Mouse (Mus musculus) adrenal gland, adult 18-20 months (tissue): ENCODE data around the gene Crybb3. TPM values are rescaled to one million over a fixed set of nuclear protein-coding genes. Genes with fewer than 3 reads are reported as not detected.

Experiments
- DNase-seq, 2 experiments: peaks; one replicate each; pipeline ENCODE4 v3.0.0; 2021 to 2022; ENCODE audit warnings: low spot score in 2 of 2
- total RNA-seq, 2 experiments: library from RNA; stranded (reverse); gene quantifications; 1 replicate in 1 of 2; 2 replicates in 1 of 2; pipeline ENCODE4 v1.2.3; 2021

Gene Crybb3
- total RNA-seq, 2 experiments from 2014 or later: 0.50 to 1.3 TPM

DNA sequence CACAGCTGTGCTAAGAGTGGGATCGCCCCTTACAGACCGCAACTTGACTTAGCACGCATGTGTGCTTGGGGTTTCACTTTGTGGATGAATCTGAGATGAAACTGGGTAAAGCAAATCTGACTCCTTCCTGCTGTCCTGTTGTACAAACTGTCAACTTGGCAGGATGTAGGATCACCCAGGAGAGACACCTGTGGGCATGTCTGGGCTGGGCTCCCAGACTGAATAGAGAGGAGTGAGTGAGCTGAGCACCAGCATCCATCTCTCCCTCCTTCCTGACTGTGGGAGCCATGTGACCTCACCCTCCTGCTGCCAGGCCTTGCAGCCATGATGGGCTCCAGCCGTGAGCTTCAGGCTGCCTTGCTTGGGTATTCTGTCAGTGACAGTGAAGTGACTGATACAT lies 24.1 kb upstream of the Crybb3 start:
- DNase-seq: no peak

DNA sequence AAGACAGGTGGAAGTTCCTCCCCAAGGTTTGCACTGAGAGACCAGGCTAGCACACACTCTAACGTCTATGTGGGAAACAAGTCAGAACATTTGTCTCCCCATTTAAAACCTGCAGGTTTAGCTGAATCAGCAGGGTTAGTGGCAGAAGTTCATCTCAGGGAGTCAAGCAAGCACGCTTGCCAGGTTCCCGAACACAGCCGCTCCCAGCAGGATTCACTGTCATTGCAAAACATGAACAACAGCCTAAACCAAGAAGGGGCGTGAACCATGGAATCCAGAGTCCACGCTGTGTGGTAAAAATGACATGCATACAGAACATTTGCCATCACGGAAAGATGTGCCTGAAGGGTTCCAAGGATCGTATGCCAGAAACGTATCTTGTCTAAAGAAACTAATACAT lies 23.7 kb upstream of the Crybb3 start:
- no peak for DNase-seq

DNA sequence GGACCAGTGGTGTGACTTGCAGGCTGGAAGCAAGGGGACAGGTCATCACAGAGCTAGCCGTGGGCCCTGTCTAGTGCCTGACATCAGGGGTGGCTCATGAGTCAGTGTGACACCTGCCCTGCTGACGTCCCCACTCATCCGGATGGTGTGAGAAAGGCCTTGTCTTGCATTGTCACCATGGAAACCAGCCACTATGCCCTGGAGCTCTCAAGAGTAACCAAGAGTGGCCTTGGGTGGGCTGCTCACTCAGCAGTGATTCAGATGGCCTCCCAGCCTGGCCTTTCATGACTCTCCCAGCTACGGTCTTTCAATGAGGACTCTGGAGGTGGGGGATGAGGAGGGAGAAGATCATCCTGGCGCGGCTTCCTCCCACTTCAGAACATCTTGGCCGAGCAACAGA lies 21.1 kb upstream of the Crybb3 start:
- DNase-seq: peak; percentile 41 to 61

DNA sequence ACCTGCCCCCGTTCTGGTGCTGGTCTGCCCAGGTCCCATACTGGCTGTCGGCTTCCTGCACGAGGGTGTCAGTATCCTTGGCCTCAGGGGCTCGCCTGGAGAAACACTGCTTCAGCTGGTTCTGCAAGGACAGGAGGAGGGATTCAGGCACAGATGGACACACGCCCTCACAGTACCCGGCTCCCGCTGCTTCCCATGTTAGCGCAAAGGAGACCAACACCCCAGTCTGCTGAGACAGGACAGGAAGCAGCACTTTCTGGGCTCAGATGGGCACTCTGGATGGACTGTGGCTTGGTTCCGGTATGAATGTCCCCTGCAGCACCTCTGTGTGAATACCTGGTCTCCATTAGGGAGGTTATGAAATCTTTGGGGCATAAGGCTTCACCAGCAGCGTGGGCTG lies 20.1 kb upstream of the Crybb3 start:
- DNase-seq: no peak

DNA sequence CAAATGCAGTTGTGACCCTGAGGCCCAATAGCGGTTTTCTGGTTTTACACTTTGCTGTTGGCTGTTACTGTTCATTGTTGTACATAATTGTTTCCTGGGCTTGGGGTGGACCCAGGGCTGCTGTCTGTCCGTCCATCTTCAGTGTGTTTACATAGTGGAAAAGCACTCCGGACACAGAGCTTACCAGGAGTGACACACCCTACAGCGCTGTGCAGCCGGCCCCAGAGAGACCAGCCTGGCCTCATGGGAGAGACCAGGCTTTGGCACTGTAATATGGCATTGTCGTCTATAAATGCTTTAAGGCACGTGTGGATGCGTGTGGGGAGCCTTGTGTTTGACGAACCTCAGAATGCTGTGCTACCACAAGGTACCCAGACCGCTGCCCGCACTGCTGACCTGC lies 19.0 kb upstream of the Crybb3 start:
- DNase-seq: no peak

DNA sequence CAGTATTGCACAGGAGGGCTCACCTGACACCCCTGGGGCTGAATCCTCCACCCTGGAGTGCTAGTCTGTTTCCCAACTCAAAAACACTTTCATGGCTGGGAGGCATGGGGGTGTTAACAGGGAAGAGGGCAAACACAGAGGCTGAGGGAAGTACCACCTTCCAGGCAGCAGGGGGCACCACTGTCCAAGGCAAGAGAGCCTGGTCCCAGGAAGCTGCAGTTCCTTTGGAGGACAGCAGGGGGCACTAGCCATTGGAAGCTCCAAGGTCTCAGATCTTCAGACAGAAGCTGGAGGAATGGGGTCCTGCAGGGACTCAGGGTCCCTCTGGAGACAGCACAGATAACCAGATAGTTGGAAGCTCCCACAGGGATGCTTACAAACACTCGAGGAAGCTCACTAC lies 18.2 kb upstream of the Crybb3 start:
- peak; percentile 90 to 92 for DNase-seq

DNA sequence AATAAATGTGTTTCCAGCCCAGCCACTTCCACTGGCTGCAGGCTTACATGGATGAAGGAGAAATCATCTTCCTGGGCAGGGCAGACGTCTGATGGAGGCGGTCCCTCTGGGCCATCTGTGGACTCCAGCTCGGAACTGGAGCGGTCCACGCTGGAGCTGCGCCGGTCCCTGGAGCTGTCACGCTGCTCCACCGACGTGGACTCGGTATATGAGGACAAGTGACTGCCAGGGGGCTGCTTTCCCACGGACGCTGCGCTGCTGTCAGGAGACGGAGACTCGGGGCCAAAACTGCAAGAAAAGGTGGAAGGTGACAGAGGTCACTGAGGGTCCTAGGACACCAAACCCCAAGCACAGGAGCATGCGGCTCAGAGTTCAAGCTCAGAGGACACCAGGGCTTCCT lies 16.2 kb upstream of the Crybb3 start:
- no peak for DNase-seq

DNA sequence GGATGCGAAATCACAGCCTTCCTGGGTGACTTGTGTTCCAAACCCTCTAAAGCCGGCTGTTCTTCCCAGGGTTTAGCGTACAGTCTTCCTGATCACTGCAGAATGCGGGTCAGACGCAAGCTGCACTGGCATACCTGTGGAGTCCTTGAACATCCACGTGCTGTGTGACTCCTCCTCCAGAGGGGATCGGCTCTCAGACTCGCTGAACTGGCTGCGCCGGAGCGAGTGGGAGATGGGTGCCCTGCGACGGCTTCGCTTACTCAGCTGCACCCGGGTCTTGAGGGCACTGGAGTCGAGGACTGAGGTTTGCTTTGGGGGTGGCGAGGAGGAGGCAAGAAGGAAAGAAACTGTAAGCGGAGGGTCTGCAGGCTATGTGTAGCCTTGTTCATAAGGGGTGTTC lies 14.1 kb upstream of the Crybb3 start:
- DNase-seq: no peak

DNA sequence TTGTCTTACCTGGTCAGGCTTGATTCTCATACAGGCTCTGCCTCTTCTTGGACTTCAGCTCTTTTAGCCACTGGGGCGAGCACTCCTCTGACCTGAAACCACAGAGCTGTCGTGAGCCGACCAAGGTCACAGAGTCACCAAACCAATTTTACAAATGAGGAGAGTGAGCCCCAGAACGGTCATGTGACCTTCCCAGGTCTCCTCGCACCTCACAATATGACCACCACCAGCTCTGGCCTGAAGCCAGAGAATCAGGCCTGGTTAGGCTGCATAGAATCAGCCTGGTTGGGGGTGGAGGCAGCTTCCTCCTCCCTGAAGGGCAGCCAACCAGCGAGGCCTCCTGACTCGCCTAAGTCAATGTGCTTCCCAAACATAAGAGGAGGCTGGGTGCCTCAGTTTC lies 11.0 kb upstream of the Crybb3 start:
- no peak for DNase-seq

DNA sequence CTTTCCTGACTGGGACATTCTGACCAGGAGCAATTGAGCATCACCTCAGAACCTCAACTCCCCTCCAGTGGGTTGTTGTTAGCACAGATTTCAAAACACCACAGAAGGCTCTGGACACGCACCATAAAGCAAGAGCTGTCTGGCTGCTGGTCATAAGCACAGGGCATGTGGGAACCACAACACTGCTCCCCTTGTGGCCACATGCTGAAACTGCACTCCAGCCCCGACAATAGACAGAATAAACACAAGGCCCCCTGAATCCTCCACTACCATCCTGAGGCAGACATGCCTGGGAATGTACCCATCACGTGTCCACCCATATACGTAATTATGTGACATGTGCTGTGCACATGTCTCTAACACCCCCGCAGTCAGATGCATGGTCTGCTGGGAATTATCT lies 9.8 kb upstream of the Crybb3 start:
- peak in 1 of 2 experiments; percentile 23 for DNase-seq

DNA sequence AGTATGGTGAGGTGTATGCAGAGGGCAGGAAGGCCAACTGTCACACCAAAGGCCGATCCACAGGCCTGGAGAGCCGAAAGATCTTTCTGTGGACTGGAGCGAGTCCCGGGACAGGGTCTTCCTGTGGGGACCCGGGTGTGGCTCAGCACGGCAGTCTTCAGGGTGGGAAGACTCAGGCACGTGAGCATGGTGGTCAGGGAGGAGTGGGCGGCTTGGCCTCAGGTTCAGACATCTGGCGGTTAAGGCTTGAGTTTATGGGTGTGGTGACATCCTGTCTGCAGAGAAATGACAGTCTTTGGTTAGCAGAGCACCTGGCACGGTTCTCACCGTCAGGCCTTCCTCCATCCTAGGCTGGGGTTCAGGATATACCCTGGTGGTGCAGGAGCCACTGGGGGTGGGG lies 9.4 kb upstream of the Crybb3 start:
- no peak for DNase-seq

DNA sequence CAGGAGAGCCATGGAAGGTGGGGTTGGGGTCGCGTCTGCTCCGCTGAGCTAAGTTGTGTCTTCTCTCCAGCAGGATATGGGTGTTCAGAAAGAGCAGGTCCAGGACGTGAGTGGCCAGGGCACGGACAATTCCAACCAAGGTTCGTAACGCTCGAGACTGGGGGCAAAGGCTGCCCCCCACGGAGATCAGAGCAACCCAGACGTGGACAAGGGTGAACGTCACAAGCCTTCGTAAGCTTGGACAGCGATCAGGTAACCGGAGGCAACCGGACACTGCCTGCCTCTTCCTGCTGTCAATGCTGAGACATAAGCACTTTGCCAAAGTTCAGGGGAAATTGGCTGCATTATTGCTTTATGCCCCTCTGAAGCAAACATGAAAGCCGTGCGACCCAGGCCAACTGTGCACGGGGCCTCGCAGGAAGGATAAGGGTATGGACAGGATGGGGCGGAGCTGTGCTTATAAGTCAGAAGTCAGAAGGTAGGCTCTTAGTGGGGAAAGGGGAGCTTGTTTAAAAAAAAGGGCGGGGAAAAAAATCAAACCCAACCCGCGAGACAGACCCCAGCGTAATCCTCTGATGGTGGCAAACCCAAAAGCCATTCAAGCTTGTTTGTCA lies 8.8 kb upstream of the Crybb3 start:
- DNase-seq: no peak

DNA sequence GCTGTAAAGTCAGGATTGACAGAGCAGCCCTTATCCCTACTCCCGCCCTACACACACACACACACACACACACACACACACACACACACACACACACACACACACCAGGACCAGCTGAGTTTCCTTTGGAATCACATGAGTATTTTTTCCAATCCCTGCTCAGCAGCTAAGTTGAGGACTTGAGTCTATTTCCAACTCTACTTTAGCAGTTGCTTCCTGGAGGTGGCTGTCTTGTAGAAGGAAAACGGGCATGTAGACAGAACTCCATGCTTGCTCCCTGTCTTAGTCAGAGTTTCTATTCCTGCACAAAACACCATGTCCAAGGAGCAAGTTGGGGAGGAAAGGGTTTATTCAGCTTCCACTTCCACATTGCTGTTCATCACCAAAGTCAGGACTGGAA lies 6.1 kb upstream of the Crybb3 start:
- DNase-seq: no peak

DNA sequence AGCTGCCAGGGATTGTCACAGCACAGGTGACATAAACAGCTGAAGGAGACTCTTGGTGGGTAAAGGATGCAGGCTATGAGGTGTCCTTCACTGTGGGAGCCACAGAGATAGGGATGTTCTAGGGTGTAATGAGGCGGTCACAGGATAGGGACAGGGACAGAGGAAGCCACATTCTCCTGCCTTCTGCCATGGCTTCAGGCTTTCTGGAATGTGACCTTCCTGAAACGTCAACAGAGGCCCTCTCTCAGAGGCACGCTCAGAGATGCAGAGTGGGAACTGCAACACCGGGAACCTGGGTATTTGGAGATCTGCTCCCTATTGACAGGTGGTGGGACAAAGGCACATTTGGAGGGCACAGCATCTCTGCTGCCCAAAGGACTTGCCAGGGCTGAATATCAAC lies 5.6 kb upstream of the Crybb3 start:
- DNase-seq: no peak

DNA sequence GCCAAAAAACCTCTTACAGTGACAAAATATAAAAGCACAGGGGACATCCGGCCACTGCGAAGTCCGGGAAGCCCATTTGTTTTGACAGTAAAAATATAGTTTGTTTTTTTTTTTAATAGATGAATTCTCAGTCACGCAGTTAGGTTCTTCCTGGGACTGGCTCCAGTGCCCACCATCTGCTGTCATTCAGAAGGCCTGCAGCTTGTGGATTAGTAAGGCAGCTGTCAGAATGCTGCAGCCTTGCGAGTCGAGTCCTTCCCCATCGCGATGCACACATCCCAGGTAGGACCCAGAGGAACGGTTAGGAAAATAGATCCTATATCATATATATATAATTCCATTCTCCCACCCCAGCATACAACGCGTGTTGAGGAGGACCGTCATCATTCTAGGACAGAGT lies 5.1 kb upstream of the Crybb3 start:
- no peak for DNase-seq

DNA sequence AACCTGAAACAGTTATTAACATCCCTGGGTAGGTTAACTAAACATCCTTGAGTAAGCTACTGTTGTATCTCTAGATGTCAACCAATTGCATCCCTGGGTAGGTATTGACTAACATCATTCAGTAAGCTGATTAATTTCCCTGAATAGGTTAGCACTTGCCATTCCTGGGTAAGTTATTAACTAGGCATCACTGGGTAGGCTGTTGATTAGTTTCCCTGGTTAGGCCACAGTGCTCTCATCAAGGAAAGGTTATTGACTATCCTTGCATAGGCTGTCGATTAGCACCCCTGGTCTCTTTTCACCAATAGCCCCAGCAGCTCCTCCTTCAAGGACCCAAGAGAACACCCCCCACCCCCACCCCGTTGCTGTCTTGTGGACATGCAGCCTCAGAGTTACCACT lies 4.5 kb upstream of the Crybb3 start:
- DNase-seq: no peak

DNA sequence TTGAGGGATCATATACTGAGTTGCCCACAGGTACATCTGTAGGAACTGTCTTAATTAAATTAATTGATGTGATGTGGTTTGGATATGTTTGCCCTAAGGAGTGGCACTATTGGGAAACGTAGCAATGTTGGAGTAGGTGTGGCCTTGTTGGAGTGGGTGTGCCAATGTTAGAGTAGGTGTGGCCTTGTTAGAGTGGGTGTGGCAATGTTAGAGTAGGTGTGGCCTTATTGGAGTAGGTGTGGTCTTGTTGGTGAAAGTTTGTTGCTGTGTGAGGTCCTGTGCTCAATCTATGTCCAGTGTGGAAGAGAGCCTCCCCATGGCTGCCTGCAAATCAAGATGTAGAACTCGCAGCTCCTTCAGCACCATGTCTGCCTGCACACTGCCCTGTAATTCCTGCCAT lies 2.9 kb upstream of the Crybb3 start:
- DNase-seq: no peak

DNA sequence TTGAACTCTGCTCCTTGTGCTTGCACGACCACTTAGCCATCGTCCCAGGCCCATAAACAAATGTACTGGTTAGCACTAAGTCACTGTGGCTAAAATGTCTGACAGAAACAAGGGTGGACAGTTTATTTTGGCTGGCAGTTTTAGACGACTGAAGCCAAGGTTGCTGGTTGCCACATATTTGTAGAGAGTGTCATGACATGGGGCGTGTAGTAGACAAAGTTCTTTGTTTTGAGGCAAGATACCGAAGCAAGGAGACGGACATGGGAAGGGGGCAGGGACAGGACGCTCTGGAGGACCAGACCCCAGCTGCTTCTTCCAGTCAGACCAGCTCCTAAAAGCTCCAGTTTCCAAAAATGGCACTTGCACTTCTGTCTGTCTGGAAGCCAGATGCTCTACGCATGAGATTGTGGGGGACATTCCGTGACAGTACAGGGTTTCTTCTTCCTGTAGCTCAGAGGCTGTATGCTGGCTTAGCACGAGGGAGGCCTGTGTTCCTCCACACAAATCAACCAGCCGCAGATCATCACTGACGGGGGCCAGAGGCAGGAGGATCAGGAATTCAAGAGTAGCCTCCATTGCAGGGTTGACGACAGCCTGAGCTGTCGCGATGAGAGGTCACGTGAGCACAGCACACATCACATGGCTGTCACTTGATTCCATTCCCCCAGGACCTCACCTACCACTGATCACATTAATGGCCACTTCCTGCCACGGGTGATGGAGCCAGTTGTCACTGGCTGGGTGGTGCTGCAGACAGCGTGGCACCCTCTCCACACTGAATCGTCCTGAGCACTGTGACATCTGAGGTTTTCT lies 1.2 kb upstream of the Crybb3 start:
- DNase-seq: no peak

DNA sequence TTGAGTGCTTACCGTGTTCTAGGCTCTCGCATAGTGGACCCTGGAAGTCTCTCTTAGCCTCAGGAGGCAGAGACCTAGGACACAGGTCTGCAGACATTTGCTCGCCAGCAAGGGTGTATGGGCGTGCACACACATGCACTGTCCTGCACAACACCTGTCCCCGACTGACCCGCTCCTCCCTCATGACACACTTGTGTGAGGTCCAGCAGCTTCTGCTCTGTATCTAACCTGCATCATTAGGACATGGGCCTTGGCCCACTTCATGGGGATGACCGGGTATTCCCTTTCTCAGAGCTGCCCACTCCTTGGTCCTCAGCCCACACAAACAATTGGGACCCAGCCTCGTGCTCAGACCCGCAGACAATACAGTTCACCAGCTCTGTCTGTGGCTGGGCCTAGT lies 364 bp downstream of the Crybb3 start:
- no peak for DNase-seq

DNA sequence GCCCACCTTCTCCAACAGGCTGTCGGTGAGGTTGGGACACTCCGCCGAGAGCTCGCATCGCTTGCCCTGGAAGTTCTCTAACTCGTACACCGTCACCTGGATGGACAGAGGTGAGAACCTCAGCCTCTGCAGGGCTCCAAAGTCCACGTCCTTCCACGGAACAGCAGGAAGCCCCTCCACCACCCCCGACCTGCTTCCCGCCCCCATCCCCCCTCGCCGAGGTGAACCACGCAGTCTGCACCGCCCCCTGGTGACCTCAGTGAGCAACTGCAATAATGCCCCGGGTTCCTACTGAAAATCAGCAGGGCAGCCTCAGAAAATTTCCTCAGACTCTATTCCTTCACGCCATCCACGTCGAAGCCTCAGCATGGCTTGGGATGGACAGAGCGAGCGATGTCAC lies 1.6 kb downstream of the Crybb3 start:
- peak in 1 of 2 experiments; percentile 42 for DNase-seq

DNA sequence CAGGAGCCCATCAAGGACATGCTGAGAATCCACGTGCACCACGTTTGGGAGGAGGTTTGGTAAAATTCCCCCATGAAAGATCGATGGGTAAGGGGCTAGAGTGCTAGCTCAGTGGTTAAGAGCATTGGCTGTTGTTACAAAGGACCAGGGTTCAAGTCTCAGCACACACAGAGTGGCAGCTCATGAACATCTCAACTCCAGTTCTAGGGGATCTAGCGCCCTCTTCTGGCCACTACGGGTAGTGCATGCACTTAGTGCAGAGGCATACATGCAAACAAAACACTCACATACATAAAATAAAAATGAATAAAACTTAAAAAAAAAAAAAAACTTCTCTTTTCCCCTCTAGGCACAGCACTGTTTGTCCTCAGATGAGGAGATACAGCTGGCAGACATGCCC lies 2.7 kb downstream of the Crybb3 start:
- no peak for DNase-seq

DNA sequence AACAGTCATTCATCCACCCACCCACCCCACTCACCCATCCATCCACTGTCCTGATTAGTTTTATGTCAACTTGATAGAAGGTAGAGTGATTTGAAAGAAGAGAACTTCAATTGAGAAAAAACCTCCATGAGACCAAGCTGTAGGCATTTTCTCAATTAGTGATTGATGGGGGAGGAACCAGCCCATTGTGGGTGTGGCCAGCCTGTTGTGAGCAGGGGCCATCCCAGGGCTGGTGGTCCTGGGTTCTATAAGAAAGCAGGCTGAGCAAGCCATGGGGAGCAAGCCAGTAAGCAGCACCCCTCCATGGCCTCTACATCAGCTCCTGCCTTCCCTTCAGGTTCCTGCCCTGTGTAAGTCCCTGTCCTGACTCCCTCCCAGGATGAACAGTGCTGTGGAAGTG lies 11.4 kb downstream of the Crybb3 start, which contains the start of gene Crybb2:
Gene Crybb2, minus strand, starts transcription at position 101 of the 400 bp plus-strand sequence.
- no peak for DNase-seq

DNA sequence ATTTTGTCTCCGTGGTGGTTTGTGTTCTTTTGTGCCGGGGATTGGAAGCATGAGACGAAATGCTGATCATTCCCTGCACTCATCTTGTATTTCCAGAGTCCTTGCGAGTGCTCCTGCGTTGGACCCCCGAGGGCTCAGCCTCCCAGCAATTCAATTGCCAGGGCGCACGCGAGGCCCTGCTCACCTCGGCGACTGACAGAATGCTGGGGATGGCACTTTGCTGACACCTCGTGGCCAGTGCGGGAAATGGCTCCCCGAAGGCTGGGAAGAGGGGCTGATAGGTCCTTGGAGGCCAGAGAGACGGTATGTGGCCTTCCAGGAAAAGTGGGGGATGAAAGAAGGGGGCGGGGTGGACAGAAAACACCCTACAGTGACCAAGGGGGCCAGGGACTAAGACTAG lies 27.1 kb downstream of the Crybb3 start:
- peak; percentile 83 to 84 for DNase-seq
